Mouse (Mus musculus): Measurements from ENCODE around the gene Strap.

DNA sequence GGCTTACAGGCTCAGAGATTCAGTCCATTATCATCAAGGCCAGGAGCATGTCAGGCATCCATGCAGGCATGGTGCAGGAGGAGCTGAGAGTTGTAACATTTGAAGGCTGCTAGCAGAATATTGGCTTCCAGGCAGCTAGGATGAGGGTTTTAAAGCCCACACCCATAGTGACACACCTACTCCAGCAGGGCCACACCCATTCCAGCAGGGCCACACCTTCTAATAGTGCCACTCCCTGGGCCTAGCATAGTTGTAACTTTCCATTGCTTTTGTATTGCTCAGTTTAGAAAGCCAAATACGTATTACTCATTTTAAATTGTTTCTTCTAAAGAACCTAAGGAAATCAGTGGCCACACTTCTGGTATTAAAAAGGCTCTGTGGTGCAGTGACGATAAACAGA is 6.1 kb downstream of the Strap start:
- TF ChIP-seq POLR2A (IDR thresholded peaks at IDR 0.05; ENCODE audit: borderline replicate concordance, extremely low read depth, insufficient read depth, insufficient read length, poor library complexity, severe bottlenecking) = no peak
- no peak for TF ChIP-seq CTCF (IDR thresholded peaks at IDR 0.05; ENCODE audit: borderline replicate concordance, extremely low read depth, insufficient read depth, insufficient read length)

Measured in brain, embryonic 14.5 days (tissue).